Mouse (Mus musculus): ENCODE measurements around the gene Eml4.

DNA sequence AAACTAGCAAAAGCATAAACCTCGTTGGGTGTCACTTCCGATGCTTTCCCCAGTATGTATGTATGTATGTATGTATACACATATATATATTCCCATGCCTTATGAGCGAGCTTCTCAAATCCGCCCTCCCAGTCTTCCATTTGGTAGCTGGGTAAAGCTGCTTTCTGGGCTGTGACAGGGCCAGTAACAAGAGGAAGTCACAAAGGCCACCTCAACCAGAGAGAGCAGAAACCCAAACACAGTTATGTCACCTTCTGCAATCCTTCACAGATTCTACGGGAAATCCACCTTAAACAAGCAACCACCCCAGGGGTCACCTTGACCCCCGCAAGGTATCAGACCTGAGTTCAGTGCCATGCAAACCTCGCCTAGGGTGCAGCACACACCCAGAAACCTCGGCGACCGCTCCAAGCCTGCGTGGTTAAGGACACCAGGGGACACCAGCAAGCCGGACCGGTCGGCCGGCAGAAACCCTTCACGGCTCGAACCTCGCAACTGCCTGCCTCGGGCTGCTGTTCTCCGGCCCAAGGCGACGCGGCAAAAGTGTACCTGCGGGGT, 163.0 kb downstream of the Eml4 start:
- no peak for TF ChIP-seq NRF1 (IDR thresholded peaks at IDR 0.05; ENCODE audit: low read depth, low read length)
- no peak for TF ChIP-seq ZMIZ1 (IDR thresholded peaks at IDR 0.05; ENCODE audit: low read depth, low read length)
- no peak for TF ChIP-seq ETS1 (conservative IDR thresholded peaks at IDR 0.05; ENCODE audit: low read depth, low read length)
- TF ChIP-seq POLR2AphosphoS2 (IDR thresholded peaks at IDR 0.05; ENCODE audit: low read depth, low read length): no peak
- no peak for TF ChIP-seq ZC3H11A (IDR thresholded peaks at IDR 0.05; ENCODE audit: low read depth, low read length)
- no peak for TF ChIP-seq TBP (conservative IDR thresholded peaks at IDR 0.05; ENCODE audit: low read depth, low read length)
- no peak for TF ChIP-seq USF2 (conservative IDR thresholded peaks at IDR 0.05; ENCODE audit: low read depth, low read length)
- no peak for TF ChIP-seq CTCF (conservative IDR thresholded peaks at IDR 0.05 in 1 of 2, IDR thresholded peaks at IDR 0.05 in 1 of 2; ENCODE audit: low read depth in 2 of 2, low read length in 2 of 2)
- TF ChIP-seq JUND (conservative IDR thresholded peaks at IDR 0.05; ENCODE audit: low read depth, low read length): no peak
- no peak; the same call in 1 of the 2 replicates for TF ChIP-seq POLR2A (IDR thresholded peaks at IDR 0.05; ENCODE audit: low read depth, low read length)
- TF ChIP-seq HCFC1 (IDR thresholded peaks at IDR 0.05; ENCODE audit: low read depth, low read length): no peak
- TF ChIP-seq SIN3A (IDR thresholded peaks at IDR 0.05; ENCODE audit: low read length): no peak
- no peak for TF ChIP-seq MEF2A (IDR thresholded peaks at IDR 0.05; ENCODE audit: borderline replicate concordance, low read depth, low read length)
- no peak for TF ChIP-seq MAZ (IDR thresholded peaks at IDR 0.05; ENCODE audit: low read depth, low read length)
